ENCODE assay signal across 11 mouse cellular contexts in genomic region chr12:102681590-102681989, GRCm38 (mm10). TPM values are rescaled to one million over a fixed set of nuclear protein-coding genes. Genes with fewer than 3 reads are reported as not detected.
DNase-seq lines count a peak whose midpoint lies in the region; ATAC-seq and TF ChIP-seq lines count a peak whose summit lies in the region.
"Had no signal": no experiment of that assay in that cellular context is flagged by ENCODE, and none has a peak within 500 bp of the region (broad histone marks: within the 10 kb centered on the region; RNA-seq: fewer than 3 reads in every experiment).

No protein-coding gene starts in this region.

- TF ChIP-seq CTCF in intestine, postnatal 0 days (IDR thresholded peaks at IDR 0.05; ENCODE audit: low read depth) = peak; percentile 80

- 73% methylated on average over 7 of the region's 7 CpGs for WGBS in heart, embryonic 10.5 days
- WGBS in midbrain, embryonic 10.5 days = 77% methylated on average over 7 of the region's 7 CpGs
- WGBS in midbrain, embryonic 14.5 days = 78% methylated on average over 7 of the region's 7 CpGs
- WGBS in intestine, postnatal 0 days = 64% methylated on average over 7 of the region's 7 CpGs

- H3K4me3 ChIP-seq in heart, embryonic 10.5 days = no peak overlapping the region
- no peak overlapping the region for H3K4me3 ChIP-seq in midbrain, embryonic 10.5 days
- H3K4me3 ChIP-seq in midbrain, embryonic 14.5 days (replicated peaks; ENCODE audit: low read depth, low read length) = no peak overlapping the region
- no peak overlapping the region for H3K4me3 ChIP-seq in intestine, postnatal 0 days (ENCODE audit: low read depth, low read length)
- H3K4me3 ChIP-seq: neural tube, embryonic 12.5 days had no signal

- no peak overlapping the region for H3K4me2 ChIP-seq in midbrain, embryonic 14.5 days (ENCODE audit: low read length)
- H3K4me2 ChIP-seq in intestine, postnatal 0 days (replicated peaks; ENCODE audit: low read depth) = peak overlapping the region; percentile 13; the same call in 1 of the 2 replicates
- H3K4me2 ChIP-seq: neural tube, embryonic 12.5 days had no signal

- no peak for ATAC-seq in midbrain, embryonic 14.5 days (ENCODE audit: low FRiP score, low TSS enrichment)
- ATAC-seq in intestine, postnatal 0 days = peak; percentile 60
- ATAC-seq: Patski had no signal

- no peaks in the 10 kb centered on the region for H3K36me3 ChIP-seq in heart, embryonic 10.5 days
- H3K36me3 ChIP-seq in midbrain, embryonic 10.5 days = no peaks in the 10 kb centered on the region
- H3K36me3 ChIP-seq in midbrain, embryonic 14.5 days (ENCODE audit: control insufficient read depth, insufficient read depth, low read length) = no peaks in the 10 kb centered on the region
- H3K36me3 ChIP-seq in intestine, postnatal 0 days (ENCODE audit: control insufficient read depth, insufficient read depth) = peaks cover 7% of the 10 kb centered on the region
- H3K36me3 ChIP-seq: neural tube, embryonic 12.5 days had no signal

- no peaks in the 10 kb centered on the region for H3K27me3 ChIP-seq in heart, embryonic 10.5 days (ENCODE audit: insufficient read depth, poor library complexity, severe bottlenecking)
- H3K27me3 ChIP-seq in midbrain, embryonic 10.5 days (ENCODE audit: low read depth, poor library complexity, severe bottlenecking) = no peaks in the 10 kb centered on the region
- H3K27me3 ChIP-seq in midbrain, embryonic 14.5 days (ENCODE audit: control insufficient read depth, insufficient read depth, low read length) = no peaks in the 10 kb centered on the region
- H3K27me3 ChIP-seq in intestine, postnatal 0 days (replicated peaks; ENCODE audit: control insufficient read depth, insufficient read depth, low read length) = no peaks in the 10 kb centered on the region
- H3K27me3 ChIP-seq: neural tube, embryonic 12.5 days; Patski had no signal

- peaks cover 38% of the 10 kb centered on the region for H3K4me1 ChIP-seq in heart, embryonic 10.5 days
- peaks cover 66% of the 10 kb centered on the region for H3K4me1 ChIP-seq in midbrain, embryonic 10.5 days
- H3K4me1 ChIP-seq in midbrain, embryonic 14.5 days (ENCODE audit: control insufficient read depth, insufficient read depth, low read length) = peaks cover 23% of the 10 kb centered on the region
- H3K4me1 ChIP-seq in intestine, postnatal 0 days (replicated peaks; ENCODE audit: control insufficient read depth, insufficient read depth, low read length) = peaks cover 41% of the 10 kb centered on the region

- no peak overlapping the region for H3K9ac ChIP-seq in midbrain, embryonic 14.5 days (replicated peaks; ENCODE audit: low read length)
- H3K9ac ChIP-seq in intestine, postnatal 0 days (ENCODE audit: low read depth, low read length) = peak overlapping the region; percentile 22; the same call in 1 of the 2 replicates
- H3K9ac ChIP-seq: neural tube, embryonic 12.5 days had no signal

- no peak for DNase-seq in heart, embryonic 10.5 days (ENCODE audit: low spot score)
- no peak for DNase-seq in heart, adult 18-20 months
- no peak for DNase-seq in midbrain, embryonic 10.5 days (ENCODE audit: low spot score)
- no peak for DNase-seq in midbrain, embryonic 14.5 days
- peak; percentile 71 to 73 for DNase-seq in thymus, postnatal 36 days
- no peak for DNase-seq in left cerebral cortex, adult 9 months (ENCODE audit: low spot score in 2 of 2)
- DNase-seq in layer of hippocampus, adult 18-20 months (ENCODE audit: low spot score in 2 of 2) = no peak
- DNase-seq: gastrocnemius, postnatal 25 days had no signal

- 0 out of 2 replicates have a peak overlapping the region, but pooled peaks have one; percentile 14 for H3K27ac ChIP-seq in heart, embryonic 10.5 days
- 0 out of 2 replicates have a peak overlapping the region, but pooled peaks have one; percentile 25 for H3K27ac ChIP-seq in midbrain, embryonic 10.5 days (replicated peaks)
- H3K27ac ChIP-seq in midbrain, embryonic 14.5 days (replicated peaks; ENCODE audit: low read depth, low read length) = no peak overlapping the region
- peak overlapping the region; percentile 96 for H3K27ac ChIP-seq in intestine, postnatal 0 days (ENCODE audit: low read depth, low read length)
- H3K27ac ChIP-seq: neural tube, embryonic 12.5 days had no signal

- no peaks in the 10 kb centered on the region for H3K9me3 ChIP-seq in heart, embryonic 10.5 days
- H3K9me3 ChIP-seq in midbrain, embryonic 10.5 days (replicated peaks) = no peaks in the 10 kb centered on the region
- no peaks in the 10 kb centered on the region for H3K9me3 ChIP-seq in midbrain, embryonic 14.5 days (ENCODE audit: control insufficient read depth, low read length)
- no peaks in the 10 kb centered on the region for H3K9me3 ChIP-seq in intestine, postnatal 0 days (ENCODE audit: control insufficient read depth)
- H3K9me3 ChIP-seq: neural tube, embryonic 12.5 days had no signal

RNA-seq across cellular contexts. Expression of gene Itpk1, which starts 23.1 kb away (rescaled TPM):
- polyA plus RNA-seq in heart, embryonic 10.5 days (2016; fragmentation: Nextera tagmentation; extraction: Ambion mirVana) = 3.5 and 4.8 TPM in 2 replicates
- 10 to 100 TPM in 1 of 2 experiments, 1 to 10 TPM in 1; 9.1 to 12.4 TPM for total RNA-seq in heart, adult 18-20 months (2021)
- 16.1 and 16.9 TPM in 2 replicates for polyA plus RNA-seq in midbrain, embryonic 10.5 days (2016; fragmentation: Nextera tagmentation; extraction: Ambion mirVana)
- 24.0 and 30.1 TPM in 2 replicates for polyA plus RNA-seq in midbrain, embryonic 14.5 days (2014; fragmentation: Nextera tagmentation; extraction: Ambion mirVana)
- 56.3 and 57.4 TPM in 2 replicates for polyA plus RNA-seq in intestine, postnatal 0 days (2015; fragmentation: Nextera tagmentation; extraction: Ambion mirVana)
- total RNA-seq in layer of hippocampus, adult 18-20 months (2021) = 10 to 100 TPM; 69.2 to 70.5 TPM

Comparison
In these comparisons a context has a peak if more than half of its experiments do, and no peak if none do; other contexts are left out.
1. DNase-seq: peak in thymus, postnatal 36 days (2 of 2); none in heart, embryonic 10.5 days (single experiment), heart, adult 18-20 months (0 of 2), midbrain, embryonic 10.5 days (single experiment), midbrain, embryonic 14.5 days (single experiment), left cerebral cortex, adult 9 months (0 of 2) and layer of hippocampus, adult 18-20 months (0 of 2).